Mouse (Mus musculus): ENCODE results near the gene Tnfrsf8.

GRCm38 (mm10) chr4:145239049-145239830, 75.7 kb downstream of the Tnfrsf8 start:
- TF ChIP-seq CTCF (IDR thresholded peaks at IDR 0.05; ENCODE audit: control insufficient read depth, insufficient read depth, insufficient replicate concordance, low read depth, low read length), result no peak
- no peak for TF ChIP-seq POLR2A (IDR thresholded peaks at IDR 0.05; ENCODE audit: control insufficient read depth, low read depth, low read length)
